Mouse (Mus musculus): ENCODE data around the gene Asprv1. TPM values are rescaled to one million over a fixed set of nuclear protein-coding genes. Genes with fewer than 3 reads are reported as not detected.

Gene Asprv1
- not detected in 2 replicates for polyA plus RNA-seq (2012; ENCODE audit: insufficient read depth, insufficient read length, low replicate concordance, missing spikeins)

- TF ChIP-seq POLR2A (IDR thresholded peaks at IDR 0.05; ENCODE audit: insufficient read depth, low read depth, low read length), result no peak
- no peak for TF ChIP-seq CTCF (IDR thresholded peaks at IDR 0.05; ENCODE audit: insufficient read depth, low read depth, low read length)
- Histone ChIP-seq H3K4me1 (ENCODE audit: control insufficient read depth, insufficient read depth, low read length) (peaks cover 19% of the 10 kb centered on the region), H3K4me3 (ENCODE audit: insufficient read depth, low read depth, low read length) (no peak within 1 kb of the TSS), H3K27ac (ENCODE audit: insufficient read depth, low read depth, low read length) (no peak within 1 kb of the TSS)
- 52% methylated on average over 10 of the region's 10 CpGs for WGBS
These were observed at the start of gene Asprv1 for GRCm38 (mm10) chr6:86627946-86628345. Asprv1 (plus strand) TSS chr6:86628164.

- H3K27ac ChIP-seq (ENCODE audit: insufficient read depth, low read depth, low read length), result no peak overlapping the region
- H3K4me1 ChIP-seq (ENCODE audit: control insufficient read depth, insufficient read depth, low read length), result peaks cover 4% of the 10 kb centered on the region; the same call in 1 of the 2 replicates
- TF ChIP-seq POLR2A (IDR thresholded peaks at IDR 0.05; ENCODE audit: insufficient read depth, low read depth, low read length), result no peak
- TF ChIP-seq CTCF (IDR thresholded peaks at IDR 0.05; ENCODE audit: insufficient read depth, low read depth, low read length), result no peak
- 60% methylated on average over 2 of the region's 2 CpGs for WGBS
- no peak overlapping the region for H3K4me3 ChIP-seq (ENCODE audit: insufficient read depth, low read depth, low read length)
These were observed 49.6 kb upstream of the Asprv1 start for GRCm38 (mm10) chr6:86578396-86578795.

- Histone ChIP-seq H3K4me1 (ENCODE audit: control insufficient read depth, insufficient read depth, low read length) (peaks cover 7% of the 10 kb centered on the region), H3K4me3 (ENCODE audit: insufficient read depth, low read depth, low read length) (no peak overlapping the region), H3K27ac (ENCODE audit: insufficient read depth, low read depth, low read length) (no peak overlapping the region)
- TF ChIP-seq POLR2A (IDR thresholded peaks at IDR 0.05; ENCODE audit: insufficient read depth, low read depth, low read length), result no peak
- no peak for TF ChIP-seq CTCF (IDR thresholded peaks at IDR 0.05; ENCODE audit: insufficient read depth, low read depth, low read length)
- 43% methylated on average over 2 of the region's 2 CpGs for WGBS
These were observed 48.7 kb upstream of the Asprv1 start for GRCm38 (mm10) chr6:86579066-86579784.

- 55% methylated on average over 3 of the region's 3 CpGs for WGBS
- Histone ChIP-seq H3K27ac (ENCODE audit: insufficient read depth, low read depth, low read length) (no peak overlapping the region), H3K4me3 (ENCODE audit: insufficient read depth, low read depth, low read length) (no peak overlapping the region), H3K4me1 (ENCODE audit: control insufficient read depth, insufficient read depth, low read length) (peaks cover 13% of the 10 kb centered on the region)
- TF ChIP-seq POLR2A (IDR thresholded peaks at IDR 0.05; ENCODE audit: insufficient read depth, low read depth, low read length) (no peak), CTCF (IDR thresholded peaks at IDR 0.05; ENCODE audit: insufficient read depth, low read depth, low read length) (no peak)
These were observed 48.0 kb upstream of the Asprv1 start for GRCm38 (mm10) chr6:86579926-86580325.

GRCm38 (mm10) chr6:86583141-86583540, 44.8 kb upstream of the Asprv1 start:
- no peak for TF ChIP-seq POLR2A (IDR thresholded peaks at IDR 0.05; ENCODE audit: insufficient read depth, low read depth, low read length)
- TF ChIP-seq CTCF (IDR thresholded peaks at IDR 0.05; ENCODE audit: insufficient read depth, low read depth, low read length), result no peak
- WGBS, result 85% methylated on average over 3 of the region's 3 CpGs
- H3K4me3 ChIP-seq (ENCODE audit: insufficient read depth, low read depth, low read length), result no peak overlapping the region
- H3K4me1 ChIP-seq (ENCODE audit: control insufficient read depth, insufficient read depth, low read length), result peaks cover 26% of the 10 kb centered on the region
- no peak overlapping the region for H3K27ac ChIP-seq (ENCODE audit: insufficient read depth, low read depth, low read length)

GRCm38 (mm10) chr6:86583601-86584215, 44.3 kb upstream of the Asprv1 start:
- Histone ChIP-seq H3K4me1 (ENCODE audit: control insufficient read depth, insufficient read depth, low read length) (peaks cover 26% of the 10 kb centered on the region), H3K4me3 (ENCODE audit: insufficient read depth, low read depth, low read length) (no peak overlapping the region), H3K27ac (ENCODE audit: insufficient read depth, low read depth, low read length) (peak overlapping the region; percentile 95)
- TF ChIP-seq POLR2A (IDR thresholded peaks at IDR 0.05; ENCODE audit: insufficient read depth, low read depth, low read length), result no peak
- no peak for TF ChIP-seq CTCF (IDR thresholded peaks at IDR 0.05; ENCODE audit: insufficient read depth, low read depth, low read length)
- WGBS, result 87% methylated on average over 8 of the region's 8 CpGs

GRCm38 (mm10) chr6:86584296-86585015, 43.5 kb upstream of the Asprv1 start:
- Histone ChIP-seq H3K27ac (ENCODE audit: insufficient read depth, low read depth, low read length) (peak overlapping the region; percentile 95), H3K4me1 (ENCODE audit: control insufficient read depth, insufficient read depth, low read length) (peaks cover 26% of the 10 kb centered on the region), H3K4me3 (ENCODE audit: insufficient read depth, low read depth, low read length) (peak overlapping the region; percentile 34)
- TF ChIP-seq POLR2A (IDR thresholded peaks at IDR 0.05; ENCODE audit: insufficient read depth, low read depth, low read length), result no peak
- no peak for TF ChIP-seq CTCF (IDR thresholded peaks at IDR 0.05; ENCODE audit: insufficient read depth, low read depth, low read length)
- 6% methylated on average over 14 of the region's 14 CpGs for WGBS

- H3K27ac ChIP-seq (ENCODE audit: insufficient read depth, low read depth, low read length), result peak overlapping the region; percentile 95
- H3K4me1 ChIP-seq (ENCODE audit: control insufficient read depth, insufficient read depth, low read length), result peaks cover 26% of the 10 kb centered on the region
- TF ChIP-seq CTCF (IDR thresholded peaks at IDR 0.05; ENCODE audit: insufficient read depth, low read depth, low read length) (no peak), POLR2A (IDR thresholded peaks at IDR 0.05; ENCODE audit: insufficient read depth, low read depth, low read length) (peak; percentile 31; the same call in 1 of the 2 replicates)
- 0% methylated on average over 16 of the region's 16 CpGs for WGBS
- peak overlapping the region; percentile 34 for H3K4me3 ChIP-seq (ENCODE audit: insufficient read depth, low read depth, low read length)
These were observed 42.8 kb upstream of the Asprv1 start for GRCm38 (mm10) chr6:86585070-86585600.
